Mouse (Mus musculus) brain, embryonic 14.5 days (tissue): ENCODE results near the gene Cdh11.

Experiments
- CTCF ChIP-seq: fragments of 200-500 bp; IDR thresholded peaks from 2 replicates; pipeline ENCODE4 v1.5.1; 2012; ENCODE audit warnings: inconsistent platforms, mild to moderate bottlenecking, moderate library complexity, borderline replicate concordance; ENCODE audit not compliant: insufficient read depth, insufficient read length; ENCODE audit errors: extremely low read depth
- POLR2A ChIP-seq: fragments of 200-500 bp; IDR thresholded peaks from 2 replicates; pipeline ENCODE4 v1.6.1; 2012; ENCODE audit warnings: mild to moderate bottlenecking, inconsistent platforms, borderline replicate concordance; ENCODE audit not compliant: poor library complexity, insufficient read depth, insufficient read length, severe bottlenecking; ENCODE audit errors: extremely low read depth

- TF ChIP-seq CTCF (no peak; the same call in 1 of the 2 replicates), POLR2A (no peak)
Measured at GRCm38 (mm10) chr8:102783821-102784591, 1.4 kb downstream of the Cdh11 start.
